Mouse (Mus musculus) 416B (cell line): ENCODE measurements around the gene Sorcs2.

Source experiments
- DNase-seq: peaks from one replicate; pipeline ENCODE4 v3.0.0; 2011; ENCODE audit warnings: low read depth

Gene Sorcs2

DNA sequence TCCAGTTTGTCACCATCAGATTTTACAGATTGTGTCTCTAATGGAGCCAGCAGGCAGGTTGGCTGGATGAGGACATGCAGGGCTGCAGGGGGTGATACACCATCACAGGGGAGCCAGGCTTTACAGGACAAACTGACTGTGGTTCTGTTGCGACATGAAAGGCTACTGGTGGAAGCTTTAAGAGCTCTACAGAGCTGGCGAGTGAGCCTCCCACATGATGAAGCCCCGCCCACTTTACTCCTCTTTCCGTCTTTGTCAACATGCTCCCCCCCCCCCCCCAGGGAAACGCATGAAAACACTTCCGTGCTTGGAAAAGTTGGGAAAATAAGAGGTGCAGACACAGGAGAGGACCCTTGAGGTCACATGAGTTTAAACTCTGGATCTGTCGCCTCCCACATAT, 219.7 kb downstream of the Sorcs2 start:
- DNase-seq = no peak

DNA sequence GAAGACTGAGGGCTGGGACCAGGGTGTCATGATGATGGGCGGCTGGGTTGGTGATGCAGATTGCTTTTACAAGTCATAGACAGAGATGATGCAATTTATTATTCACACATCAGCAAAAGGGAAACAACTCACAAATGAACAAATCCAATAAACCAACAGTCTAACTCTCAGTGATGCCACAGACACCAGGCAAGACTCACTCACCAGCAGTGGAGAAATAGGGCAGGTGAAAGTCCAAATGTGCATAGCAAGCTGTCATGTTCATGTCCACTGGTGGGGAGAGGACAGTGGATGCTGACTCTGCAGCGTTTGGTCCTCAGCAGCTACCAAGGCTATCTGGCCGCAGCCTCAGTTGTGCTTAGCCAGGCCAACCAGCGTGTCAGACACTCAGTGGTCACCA, 221.1 kb downstream of the Sorcs2 start:
- no peak for DNase-seq

DNA sequence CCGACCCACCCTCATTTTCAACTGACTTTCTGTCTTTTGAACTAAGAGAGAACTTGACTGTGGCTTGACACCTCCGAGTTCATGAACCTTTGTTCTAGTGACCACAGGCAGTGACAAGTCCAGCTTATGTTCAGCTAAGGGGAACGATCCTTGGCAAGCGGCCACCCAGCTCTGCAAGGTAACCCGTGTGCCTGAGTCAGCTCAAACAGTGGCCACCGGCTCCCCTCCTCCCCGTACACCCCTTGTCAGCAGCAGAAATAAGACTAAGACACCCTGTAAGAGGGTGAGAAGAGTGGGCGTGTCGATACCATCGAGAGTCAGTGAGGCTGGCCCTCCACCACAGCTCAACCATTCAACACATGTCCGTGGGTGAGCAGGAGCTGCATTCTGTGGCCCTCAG, 221.5 kb downstream of the Sorcs2 start:
- no peak for DNase-seq

DNA sequence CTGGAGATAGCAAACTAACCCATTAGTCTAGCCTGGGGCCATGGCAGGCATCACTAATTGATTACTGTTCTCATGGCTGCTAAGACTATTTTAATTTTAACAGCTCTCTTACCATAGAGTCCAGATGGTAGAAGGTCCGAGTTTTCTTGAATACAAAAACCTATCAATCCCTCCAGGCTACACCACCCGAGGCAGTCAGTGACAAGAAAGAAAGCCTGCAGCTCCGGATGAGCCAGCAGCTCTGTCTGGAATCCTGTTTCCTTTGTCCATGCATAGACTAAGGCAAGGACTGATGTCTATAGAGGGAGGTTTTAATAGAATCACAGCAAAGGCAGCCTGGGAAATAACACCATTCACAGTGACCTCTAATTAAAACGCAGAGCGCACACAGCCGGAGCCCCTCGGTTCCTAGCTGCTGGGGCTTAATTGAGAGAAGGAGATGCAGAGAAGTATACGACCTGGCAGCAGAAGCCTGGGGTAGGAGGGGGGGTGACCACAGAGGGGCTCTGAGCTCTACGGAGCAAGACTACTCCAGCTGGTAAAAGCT, 223.3 kb downstream of the Sorcs2 start:
- DNase-seq = no peak

DNA sequence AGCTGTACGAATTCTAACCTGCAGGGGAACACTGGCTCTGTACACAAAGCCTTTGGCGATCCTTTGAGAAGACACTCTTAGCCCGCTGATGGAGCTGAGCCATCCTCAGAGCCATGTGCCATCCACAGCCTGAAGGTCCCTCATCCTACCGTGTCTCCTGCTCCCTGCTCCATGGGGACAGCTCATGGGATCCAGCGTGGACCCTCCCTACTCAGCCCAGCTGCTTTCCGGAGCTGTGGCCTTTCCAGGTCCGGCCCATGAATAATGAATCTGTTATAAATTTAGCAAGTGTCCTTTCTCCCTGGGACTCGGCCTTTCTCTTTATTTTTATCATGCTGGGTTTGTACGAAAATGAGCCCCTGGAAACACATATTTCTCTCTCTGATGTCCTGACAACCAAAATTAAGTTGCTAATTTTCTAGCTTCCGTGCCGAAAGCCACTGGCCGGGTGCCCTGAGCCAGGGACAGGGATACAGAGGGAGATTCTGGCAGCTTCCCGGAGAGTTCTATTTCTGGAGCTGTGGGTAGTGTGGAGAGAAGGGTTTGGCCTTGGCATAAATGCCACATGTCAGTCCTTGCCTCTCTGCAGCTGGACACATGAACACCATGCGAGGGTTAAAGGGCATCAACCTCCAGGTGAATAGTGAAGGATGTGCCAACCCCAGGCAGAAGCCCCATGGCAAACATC, 228.8 kb downstream of the Sorcs2 start:
- DNase-seq = no peak

DNA sequence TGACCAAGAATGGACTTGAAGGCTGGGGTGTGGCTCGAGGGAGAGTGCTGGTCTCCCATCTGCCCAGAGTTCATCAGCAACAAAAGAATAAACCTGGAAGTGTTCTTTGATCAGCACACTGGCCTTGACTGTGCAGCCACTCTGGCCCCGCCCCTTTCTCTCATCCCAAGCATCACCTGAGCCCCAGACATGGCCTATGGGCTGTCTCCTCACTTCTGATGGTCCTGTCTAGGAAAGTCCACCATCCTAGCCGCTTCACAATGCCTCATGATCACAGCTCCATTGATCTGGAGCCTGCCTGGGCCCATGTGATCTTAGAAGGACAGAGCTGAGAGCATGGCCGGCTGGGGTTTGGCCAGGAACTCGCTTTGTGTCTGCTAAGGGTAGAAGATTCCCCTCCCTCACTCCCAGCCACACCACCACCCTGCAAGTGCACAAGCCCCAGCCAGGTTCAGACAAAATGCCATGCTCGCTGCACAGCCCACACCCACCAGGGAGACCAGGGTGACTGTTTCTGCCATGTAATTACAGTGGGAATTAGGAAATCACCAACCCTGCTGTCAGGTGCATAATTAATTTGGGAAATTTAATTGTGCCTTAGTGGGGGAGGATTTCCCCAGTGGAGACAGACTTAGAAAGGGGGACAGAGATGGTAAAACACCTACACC, 231.5 kb downstream of the Sorcs2 start:
- no peak for DNase-seq

DNA sequence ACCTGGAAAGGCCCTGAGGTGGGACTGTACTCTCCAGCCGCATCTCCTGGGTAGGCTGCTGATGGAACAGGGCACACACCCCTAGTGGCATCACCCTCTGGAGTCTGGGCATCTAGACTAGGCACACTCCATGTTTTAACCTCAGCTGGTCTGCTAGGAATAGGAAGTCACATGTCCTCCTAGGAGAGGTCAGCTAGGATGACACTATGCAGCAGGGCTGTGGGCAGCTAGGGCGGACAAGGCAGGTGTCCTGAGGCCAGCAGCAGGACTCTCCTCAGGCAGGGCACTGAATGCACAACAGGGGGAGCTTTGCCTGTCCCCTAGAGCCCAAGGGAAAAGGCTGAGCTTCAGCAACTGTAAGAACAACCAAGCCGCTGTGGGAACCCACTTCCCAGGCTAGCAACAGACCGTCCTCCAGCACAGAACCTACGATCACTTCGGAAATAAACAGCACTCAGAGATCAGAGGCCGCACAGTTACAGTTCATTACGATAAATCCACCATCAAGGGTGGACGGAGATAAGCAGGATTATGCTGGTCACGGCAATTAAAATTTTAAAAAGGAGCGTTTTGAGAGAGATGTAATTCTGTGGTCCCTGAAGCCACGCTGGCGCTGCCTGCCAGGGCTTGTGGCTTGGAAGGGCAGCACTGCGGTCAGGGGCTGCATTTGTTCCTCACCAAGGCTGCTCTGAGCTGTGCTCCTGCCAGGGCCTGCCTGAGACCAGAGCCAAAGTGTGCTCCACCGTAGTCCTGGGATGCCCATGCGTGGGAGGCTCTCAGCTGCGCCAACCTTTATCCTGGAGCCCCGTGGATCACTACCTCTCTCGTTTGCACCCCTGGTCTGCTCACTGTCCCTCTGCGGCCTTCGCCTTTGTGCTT, 232.3 kb downstream of the Sorcs2 start:
- DNase-seq = no peak

DNA sequence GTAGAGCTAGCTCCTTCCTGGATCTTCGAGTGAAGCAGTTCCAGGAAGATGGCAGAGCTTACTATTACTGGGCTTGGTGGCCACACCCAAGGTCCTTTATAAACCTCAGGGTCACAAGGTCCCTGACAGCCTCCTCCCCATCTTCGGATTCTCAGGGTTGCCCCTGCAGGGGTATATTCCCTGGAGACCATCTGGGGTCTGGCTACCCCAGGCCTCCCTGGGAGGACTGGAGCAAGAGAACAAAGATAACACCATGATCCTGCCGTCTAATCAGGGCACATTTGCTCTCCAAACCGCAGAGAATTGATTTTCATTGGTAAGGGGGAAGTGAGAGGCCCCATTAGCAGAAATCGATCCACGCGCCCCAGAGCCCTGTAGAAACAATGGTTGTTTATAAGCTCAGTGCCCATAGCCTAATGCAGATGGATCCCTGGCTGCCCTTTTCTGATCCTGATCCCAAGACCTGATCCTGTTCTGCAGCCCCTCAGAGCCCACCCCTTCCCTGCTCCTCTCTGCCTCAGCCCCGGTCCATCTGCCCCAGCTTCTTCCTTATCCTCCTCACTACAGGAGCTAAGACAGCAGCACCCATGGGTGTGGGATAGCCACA, 243.0 kb downstream of the Sorcs2 start:
- no peak for DNase-seq

DNA sequence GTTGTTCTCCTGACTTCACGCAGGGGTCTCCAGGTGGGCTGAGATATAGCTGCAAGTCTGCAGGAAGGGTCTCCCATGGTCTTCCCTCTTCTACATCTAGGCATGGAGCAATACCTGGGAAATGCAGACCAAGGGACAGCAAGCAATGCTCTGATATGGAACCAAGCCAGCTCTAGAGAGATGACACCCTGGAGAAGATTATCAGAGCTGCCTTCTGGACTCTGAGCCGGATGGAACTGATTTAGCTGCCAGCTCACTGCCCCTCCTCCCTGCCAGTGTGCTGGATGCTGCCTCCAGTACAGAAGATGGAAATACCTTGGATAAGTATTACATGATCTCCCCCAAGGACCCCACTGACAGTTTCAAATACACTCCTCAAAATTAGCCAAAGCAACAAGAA, 244.7 kb downstream of the Sorcs2 start:
- DNase-seq = no peak

DNA sequence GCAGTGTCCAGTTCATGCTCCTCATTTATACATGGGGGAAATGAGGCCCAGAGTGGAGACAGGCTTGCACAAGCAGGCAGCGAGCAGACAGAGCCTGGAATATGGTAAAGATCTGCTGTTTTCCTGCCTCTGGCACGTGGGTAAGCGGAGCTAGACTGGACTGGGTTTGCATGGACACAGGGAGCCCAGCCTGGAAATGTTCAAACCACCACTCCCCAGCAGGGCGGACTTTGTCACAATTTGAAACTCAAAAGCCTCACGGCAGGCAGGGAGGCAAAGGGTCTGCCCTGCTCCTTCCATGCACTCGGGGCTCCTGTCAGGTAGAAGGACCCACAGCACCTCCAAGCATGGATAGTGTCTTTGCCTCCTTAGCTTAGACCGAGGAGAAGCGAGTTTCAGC, 246.9 kb downstream of the Sorcs2 start:
- DNase-seq = no peak

DNA sequence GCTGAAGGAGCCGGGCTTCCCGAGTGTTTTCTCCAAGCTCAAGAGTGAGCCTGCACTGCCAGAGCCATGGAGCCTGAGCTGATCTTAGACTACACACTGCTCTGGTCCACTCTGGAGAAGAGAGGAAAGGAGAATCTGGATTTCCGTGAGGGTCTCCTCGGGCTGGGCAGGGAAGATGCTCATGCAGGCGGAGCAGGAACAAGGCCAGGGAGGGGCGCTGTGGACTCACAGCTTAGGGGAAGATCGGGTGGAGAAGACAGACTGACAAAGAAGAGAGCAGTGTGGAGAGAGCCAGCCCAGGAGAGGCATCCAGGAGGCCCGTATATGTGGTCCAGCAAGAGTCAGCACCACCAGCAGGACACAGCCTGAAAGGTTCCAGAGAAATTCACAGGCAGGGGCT, 248.8 kb downstream of the Sorcs2 start:
- DNase-seq = no peak

DNA sequence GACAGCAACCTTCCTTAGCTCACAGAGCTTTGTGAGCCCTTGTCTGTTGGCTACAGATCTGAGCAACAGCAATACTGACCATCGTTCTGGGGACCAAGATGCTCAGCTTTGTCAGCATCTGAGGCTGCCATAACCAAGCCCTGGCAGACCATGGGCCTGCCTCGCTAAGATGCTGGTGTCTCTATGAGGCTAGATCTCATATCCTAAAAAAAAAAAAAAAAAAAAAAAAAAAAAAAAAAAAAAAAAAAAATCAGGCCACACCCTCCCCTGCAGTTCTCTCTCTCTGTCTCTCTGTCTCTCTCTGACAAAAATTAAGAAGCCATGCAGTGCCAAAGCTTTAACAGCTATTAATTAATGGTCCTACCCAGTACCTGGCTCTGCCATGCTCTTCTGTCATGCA, 251.3 kb downstream of the Sorcs2 start:
- DNase-seq = no peak

DNA sequence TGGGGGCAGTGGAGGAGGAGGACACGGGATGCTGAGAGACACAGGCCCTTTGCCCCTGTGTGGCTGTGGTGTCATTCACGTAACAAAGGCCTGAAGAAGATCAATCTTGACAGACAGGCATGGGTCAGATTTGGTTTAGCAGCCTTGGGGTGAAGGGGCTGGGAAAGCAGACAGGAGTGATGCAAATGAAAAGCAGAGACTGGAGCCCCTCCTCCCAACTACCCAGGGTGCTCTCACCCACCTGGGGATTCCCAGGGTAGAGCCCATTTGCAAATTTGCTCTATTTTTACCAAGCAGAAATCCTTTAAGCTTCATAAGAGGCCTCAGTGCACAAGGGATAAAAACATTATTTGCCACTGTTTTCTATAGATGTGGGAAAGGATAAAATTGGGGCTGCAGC, 253.4 kb downstream of the Sorcs2 start:
- DNase-seq = no peak

DNA sequence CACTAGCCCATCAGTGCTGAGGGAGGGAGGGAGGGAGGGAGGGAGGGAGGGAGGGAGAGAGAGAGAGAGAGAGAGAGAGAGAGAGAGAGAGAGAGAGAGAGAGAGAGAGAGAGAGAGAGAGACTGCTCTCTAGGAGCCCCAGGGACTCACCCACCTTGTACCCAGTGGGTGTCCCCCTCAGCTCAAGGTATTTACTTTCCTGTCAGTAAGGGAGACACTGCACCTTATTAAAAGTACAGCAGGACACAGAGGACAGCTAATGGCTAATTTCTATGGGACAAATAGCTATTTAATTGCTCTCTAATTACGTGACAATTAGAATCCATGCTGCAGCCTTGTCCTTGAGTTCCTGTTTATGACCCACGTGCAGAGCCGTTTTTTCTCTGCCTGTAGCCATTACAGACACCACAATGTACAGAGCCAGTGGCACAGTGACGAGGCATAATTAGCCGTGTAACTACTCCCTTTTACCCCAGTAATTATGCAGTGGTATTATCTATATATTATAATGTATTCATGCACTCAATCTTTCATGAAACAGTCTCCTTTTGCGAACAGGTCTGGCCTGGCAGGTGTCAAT, 256.2 kb downstream of the Sorcs2 start:
- no peak for DNase-seq

DNA sequence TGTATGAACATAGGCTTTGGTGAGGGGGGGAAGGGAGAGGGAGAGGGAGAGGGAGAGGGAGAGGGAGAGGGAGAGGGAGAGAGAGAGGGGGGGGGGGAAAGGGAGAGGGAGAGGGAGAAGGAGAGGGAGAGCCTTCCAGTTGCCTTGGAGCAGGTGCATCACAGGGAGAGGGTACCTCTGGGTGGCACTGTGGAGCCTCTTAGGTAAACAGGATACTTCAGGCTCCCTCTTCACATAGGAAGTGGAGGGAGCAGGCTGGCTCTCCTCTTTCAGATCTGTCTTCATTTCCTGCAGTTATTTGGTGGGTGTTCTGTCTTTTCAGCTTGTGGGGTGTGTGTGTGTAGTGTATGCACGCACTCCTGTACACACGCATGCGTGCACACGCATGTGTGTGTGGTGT, 256.8 kb downstream of the Sorcs2 start:
- DNase-seq = no peak

DNA sequence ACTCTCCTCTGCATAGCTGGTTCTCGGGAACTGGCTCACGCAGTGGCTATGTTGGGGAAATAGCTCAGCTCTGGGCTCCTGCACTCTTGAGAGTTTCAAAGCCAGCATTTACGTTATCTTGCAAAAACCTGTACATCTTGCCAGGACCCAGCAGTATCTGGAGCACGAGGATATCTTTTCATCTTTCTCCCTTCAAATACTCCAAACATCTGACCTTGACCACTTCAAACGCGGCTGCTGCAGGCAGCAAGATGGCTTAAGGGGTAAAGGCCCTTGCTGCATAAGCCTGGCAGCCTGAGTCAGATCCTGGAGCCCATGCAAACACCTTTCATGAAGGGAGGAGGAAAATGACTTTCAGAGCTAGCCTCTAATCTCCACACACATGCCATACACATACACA, 258.2 kb downstream of the Sorcs2 start:
- no peak for DNase-seq

DNA sequence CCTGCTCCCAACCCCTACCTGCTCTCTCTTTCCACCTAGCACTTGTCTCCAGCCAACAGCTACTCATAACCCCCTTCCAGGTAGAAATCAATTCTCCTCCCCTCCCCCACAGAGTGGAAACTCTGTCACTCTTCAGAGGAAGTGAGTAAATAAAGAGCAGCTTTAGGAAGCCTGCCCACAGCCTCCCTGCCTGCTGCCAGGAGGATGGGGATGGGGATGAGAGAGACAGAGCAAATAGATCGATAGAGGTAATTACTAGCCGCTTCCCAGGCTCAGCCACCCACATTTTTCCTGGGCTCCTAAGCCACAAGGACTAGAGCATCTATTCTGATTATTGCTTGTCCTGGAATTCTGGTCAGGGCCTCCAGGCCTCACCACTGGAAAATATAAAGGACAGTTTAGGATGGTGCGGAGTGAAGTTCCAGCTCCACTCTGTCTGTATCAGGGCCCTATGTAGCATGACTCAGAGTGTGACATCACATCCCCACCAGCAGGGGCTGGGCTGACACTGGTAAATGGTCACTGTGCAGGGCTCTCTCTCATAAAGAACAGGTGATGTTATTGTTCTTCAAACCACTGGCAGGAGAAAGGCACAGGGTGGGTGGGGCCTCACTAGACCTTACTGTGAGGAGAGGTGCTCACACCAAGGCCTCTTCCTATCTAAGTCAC, 261.9 kb downstream of the Sorcs2 start:
- DNase-seq = peak; percentile 16

DNA sequence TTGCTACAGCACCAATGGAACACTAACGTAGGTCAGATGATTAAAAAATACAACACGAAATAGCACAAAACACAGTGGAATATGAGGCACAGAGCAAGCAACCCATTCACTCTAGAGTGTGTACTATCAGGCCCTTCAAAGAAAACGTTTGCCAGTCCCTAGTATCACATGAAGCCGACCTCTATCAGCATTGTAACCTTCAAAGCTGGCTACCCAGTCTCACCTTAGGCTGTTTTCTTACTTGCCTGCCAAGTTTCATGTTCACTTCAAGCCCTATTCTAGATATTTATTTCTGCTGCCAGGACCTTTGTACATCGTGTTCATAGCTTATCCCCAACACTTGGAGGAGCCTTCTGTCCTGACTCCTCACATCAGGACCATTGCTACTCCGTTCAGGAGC, 263.6 kb downstream of the Sorcs2 start:
- no peak for DNase-seq

DNA sequence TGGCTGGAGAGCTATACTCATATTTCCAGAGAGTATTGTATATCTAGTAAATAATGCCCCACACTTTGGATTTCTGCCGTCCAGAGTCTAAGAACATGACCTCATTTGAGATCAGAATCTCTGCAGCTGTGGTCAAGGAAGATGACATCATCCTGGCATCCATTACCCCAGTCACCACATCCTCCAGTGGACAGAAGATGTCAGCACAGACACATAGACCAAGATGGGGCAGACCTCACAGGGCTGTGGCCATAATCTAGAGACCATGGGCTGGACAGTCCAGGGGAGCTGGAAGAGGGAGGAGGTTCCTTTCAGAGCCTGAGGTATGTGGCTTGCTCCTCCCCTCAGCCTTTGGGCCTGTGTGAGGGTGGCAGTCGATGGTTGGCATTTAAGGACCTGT, 264.0 kb downstream of the Sorcs2 start:
- DNase-seq = peak; percentile 66

DNA sequence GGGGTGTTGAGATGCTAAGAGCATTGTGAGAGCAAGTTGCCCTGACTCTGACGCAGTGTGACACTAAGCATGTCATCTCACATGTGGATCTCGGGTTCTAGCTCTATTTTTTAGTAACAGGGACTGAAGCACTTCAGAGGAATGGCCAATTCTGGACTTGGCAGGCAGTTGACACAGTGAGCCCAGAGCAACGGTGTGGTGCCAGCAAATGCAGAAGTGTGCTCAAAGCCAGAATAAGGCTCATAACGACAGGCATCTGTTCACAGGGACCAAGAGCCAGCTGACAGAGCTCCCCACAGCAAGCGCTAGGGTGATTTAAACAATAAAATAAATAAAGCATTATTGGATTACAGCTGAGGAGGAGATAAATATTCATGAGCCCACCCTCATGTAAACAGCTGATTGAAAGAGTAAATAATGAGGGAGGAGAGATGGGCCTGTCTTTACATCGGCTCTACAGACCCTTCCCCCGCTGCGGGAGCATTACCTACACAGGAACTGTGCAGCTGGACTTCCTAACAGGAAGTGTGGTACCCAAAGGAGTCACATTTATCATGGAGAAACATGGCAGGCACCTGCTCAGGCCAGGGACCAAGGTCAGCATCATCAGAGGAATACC, 267.4 kb downstream of the Sorcs2 start:
- no peak for DNase-seq

DNA sequence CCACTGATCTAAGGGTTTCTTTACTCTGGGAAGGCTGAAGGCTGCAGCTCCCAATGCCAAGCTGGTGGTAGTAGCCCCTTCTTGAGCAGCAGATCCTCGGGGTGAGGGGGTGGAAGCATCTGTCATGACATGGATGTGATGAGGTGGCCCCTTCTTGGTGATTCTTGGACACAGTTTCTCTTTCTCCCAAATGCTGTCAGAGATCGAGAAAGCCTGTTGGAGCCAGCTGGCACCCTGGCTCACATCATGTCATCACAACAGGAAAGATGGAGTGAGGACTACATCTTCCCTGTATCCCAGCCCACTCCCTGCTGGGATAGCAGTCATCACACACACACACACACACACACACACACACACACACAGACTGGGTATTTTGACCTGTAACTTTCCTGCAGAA, 268.3 kb downstream of the Sorcs2 start:
- no peak for DNase-seq
